Mouse (Mus musculus): Measurements from ENCODE around the gene Cnksr3. TPM values are rescaled to one million over a fixed set of nuclear protein-coding genes. Genes with fewer than 3 reads are reported as not detected.

Gene Cnksr3
- polyA plus RNA-seq, 1 experiment from 2014 or later: 9.5 TPM

GRCm38 (mm10) chr10:7158285-7159060 lies 53.6 kb downstream of the Cnksr3 start:
- Histone ChIP-seq H3K4me1 (peaks cover 16% of the 10 kb centered on the region), H3K36me3 (replicated peaks) (peaks cover 39% of the 10 kb centered on the region), H3K9me3 (no peaks in the 10 kb centered on the region), H3K27me3 (ENCODE audit: poor library complexity, severe bottlenecking) (no peaks in the 10 kb centered on the region), H3K27ac (no peak overlapping the region), H3K4me3 (no peak overlapping the region)
- DNase-seq (ENCODE audit: extremely low spot score, low spot score): no peak
- 89% methylated on average over 15 of the region's 15 CpGs for WGBS

DNA sequence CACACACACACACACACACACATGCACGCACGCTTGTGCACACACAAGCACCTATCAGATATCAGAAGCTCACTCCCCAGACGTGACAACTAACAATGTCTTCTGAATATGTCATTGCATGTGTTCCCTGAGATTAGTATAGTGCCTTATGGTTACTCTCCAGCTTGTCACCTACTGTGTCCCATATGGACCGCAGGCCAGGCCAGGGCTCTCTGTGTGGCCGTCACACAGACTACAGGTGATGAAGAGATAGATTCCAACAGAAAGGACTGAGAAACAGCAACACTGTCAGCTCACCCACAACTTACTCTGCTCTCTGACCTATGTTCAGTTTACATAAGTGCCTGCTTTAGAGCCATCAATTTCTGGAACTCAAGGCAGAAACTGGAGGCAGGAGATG lies 57.2 kb downstream of the Cnksr3 start:
- H3K27ac ChIP-seq: no peak overlapping the region
- peaks cover 40% of the 10 kb centered on the region for H3K36me3 ChIP-seq (replicated peaks)
- H3K27me3 ChIP-seq (ENCODE audit: poor library complexity, severe bottlenecking): no peaks in the 10 kb centered on the region
- DNase-seq (ENCODE audit: extremely low spot score, low spot score): no peak
- H3K4me1 ChIP-seq: peaks cover 7% of the 10 kb centered on the region; the same call in 1 of the 2 replicates
- WGBS: 94% methylated on average over 5 of the region's 5 CpGs
- H3K9me3 ChIP-seq: no peaks in the 10 kb centered on the region
- no peak overlapping the region for H3K4me3 ChIP-seq

- H3K4me1 ChIP-seq: no peaks in the 10 kb centered on the region
- H3K27ac ChIP-seq: no peak overlapping the region
- no peak overlapping the region for H3K4me3 ChIP-seq
- DNase-seq (ENCODE audit: extremely low spot score, low spot score): no peak
- WGBS: 94% methylated on average over 4 of the region's 4 CpGs
- H3K9me3 ChIP-seq: no peaks in the 10 kb centered on the region
- no peaks in the 10 kb centered on the region for H3K27me3 ChIP-seq (ENCODE audit: poor library complexity, severe bottlenecking)
- H3K36me3 ChIP-seq (replicated peaks): peaks cover 37% of the 10 kb centered on the region
Observed at GRCm38 (mm10) chr10:7152926-7153325, 59.1 kb downstream of the Cnksr3 start.

DNA sequence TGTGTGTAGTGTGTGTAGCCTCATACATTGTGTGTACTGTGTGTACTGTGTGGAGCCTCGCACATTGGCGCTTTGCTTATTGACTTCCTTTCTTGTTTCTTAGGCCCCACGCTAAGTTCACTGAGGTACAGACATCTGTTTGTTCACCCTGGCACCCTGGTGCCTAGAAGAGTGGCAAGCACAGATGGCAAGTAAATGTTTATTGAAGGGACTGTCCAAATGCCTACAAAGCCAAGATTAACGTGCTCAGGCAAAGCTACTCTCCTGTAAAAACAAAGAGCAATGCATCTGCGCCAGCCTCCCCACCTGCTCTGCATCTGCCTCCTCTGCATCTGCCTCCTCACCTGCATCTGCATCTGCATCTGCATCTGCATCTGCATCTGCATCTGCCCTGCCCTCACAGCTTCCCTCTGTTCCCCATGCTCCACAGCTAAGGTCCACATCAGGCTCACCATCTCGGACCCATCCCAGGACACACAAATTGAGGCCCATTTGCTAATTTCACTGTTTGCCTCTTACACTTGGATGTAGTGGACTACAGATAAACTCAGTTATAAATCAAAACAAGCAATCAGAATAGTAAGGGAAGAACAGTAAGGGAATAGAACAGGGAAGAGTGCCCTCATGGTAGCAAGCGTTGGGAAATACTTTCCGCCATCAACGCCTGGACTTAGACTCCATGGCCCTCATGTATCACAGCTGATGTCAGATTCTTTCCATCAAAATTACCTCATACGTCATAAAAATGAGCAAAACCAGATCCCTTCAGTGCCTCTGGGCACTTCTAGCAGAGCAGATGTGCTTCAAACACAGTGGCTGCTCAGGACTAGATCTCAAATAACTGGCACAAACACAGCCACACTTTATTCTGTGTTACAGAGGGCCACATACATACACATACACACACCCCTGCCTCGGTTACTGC lies 62.1 kb downstream of the Cnksr3 start:
- Histone ChIP-seq H3K27ac (no peak overlapping the region), H3K4me3 (no peak overlapping the region), H3K36me3 (replicated peaks) (peaks cover 36% of the 10 kb centered on the region), H3K9me3 (no peaks in the 10 kb centered on the region), H3K4me1 (no peaks in the 10 kb centered on the region), H3K27me3 (ENCODE audit: poor library complexity, severe bottlenecking) (no peaks in the 10 kb centered on the region)
- no peak for DNase-seq (ENCODE audit: extremely low spot score, low spot score)
- WGBS: 94% methylated on average over 11 of the region's 11 CpGs

- H3K27ac ChIP-seq: no peak overlapping the region
- H3K36me3 ChIP-seq (replicated peaks): peaks cover 21% of the 10 kb centered on the region
- 91% methylated on average over 5 of the region's 5 CpGs for WGBS
- H3K4me1 ChIP-seq: 0 out of 2 replicates have a peak, but pooled peaks cover 9% of the 10 kb centered on the region
- no peaks in the 10 kb centered on the region for H3K9me3 ChIP-seq
- DNase-seq (ENCODE audit: extremely low spot score, low spot score): no peak
- H3K4me3 ChIP-seq: no peak overlapping the region
- no peaks in the 10 kb centered on the region for H3K27me3 ChIP-seq (ENCODE audit: poor library complexity, severe bottlenecking)
Observed at GRCm38 (mm10) chr10:7145614-7146013, 66.4 kb downstream of the Cnksr3 start.

GRCm38 (mm10) chr10:7144081-7144783 lies 67.8 kb downstream of the Cnksr3 start:
- WGBS: 65% methylated on average over 13 of the region's 13 CpGs
- no peak for DNase-seq (ENCODE audit: extremely low spot score, low spot score)

DNA sequence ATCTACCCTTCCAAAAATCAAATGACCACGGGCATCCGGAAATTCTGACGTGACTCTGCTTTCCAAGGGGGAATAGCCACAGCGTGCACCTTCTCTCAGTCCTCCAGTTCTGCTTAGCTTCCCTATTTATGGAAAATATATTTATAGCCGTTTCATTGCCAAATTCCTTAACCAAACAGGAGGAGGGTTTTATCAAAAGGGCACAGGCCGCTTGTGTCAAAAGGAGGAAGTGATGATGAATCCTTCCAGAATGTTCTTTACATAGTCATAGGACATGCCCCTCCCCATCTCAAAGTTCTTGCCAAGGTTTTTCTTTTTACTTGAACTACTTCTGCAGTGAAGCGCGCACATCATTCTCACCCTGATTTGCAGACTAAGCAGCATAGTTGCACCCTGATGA lies 69.8 kb downstream of the Cnksr3 start:
- 0 out of 2 replicates have a peak, but pooled peaks cover 9% of the 10 kb centered on the region for H3K4me1 ChIP-seq
- DNase-seq (ENCODE audit: extremely low spot score, low spot score): no peak
- no peaks in the 10 kb centered on the region for H3K9me3 ChIP-seq
- H3K27ac ChIP-seq: no peak overlapping the region
- peaks cover 37% of the 10 kb centered on the region for H3K36me3 ChIP-seq (replicated peaks)
- no peak overlapping the region for H3K4me3 ChIP-seq
- WGBS: 96% methylated on average over 8 of the region's 8 CpGs
- no peaks in the 10 kb centered on the region for H3K27me3 ChIP-seq (ENCODE audit: poor library complexity, severe bottlenecking)

More at GRCm38 (mm10) chr10:7144081-7144783, 67.8 kb downstream of the Cnksr3 start:
- no peak overlapping the region for H3K4me3 ChIP-seq
- 0 out of 2 replicates have a peak, but pooled peaks cover 9% of the 10 kb centered on the region for H3K4me1 ChIP-seq
- H3K27me3 ChIP-seq (ENCODE audit: poor library complexity, severe bottlenecking): no peaks in the 10 kb centered on the region
- peaks cover 22% of the 10 kb centered on the region for H3K36me3 ChIP-seq (replicated peaks)
- no peaks in the 10 kb centered on the region for H3K9me3 ChIP-seq
- no peak overlapping the region for H3K27ac ChIP-seq

- 84% methylated on average over 6 of the region's 6 CpGs for WGBS
- DNase-seq (ENCODE audit: extremely low spot score, low spot score): no peak
- Histone ChIP-seq H3K9me3 (no peaks in the 10 kb centered on the region), H3K36me3 (replicated peaks) (peaks cover 29% of the 10 kb centered on the region), H3K27ac (no peak overlapping the region), H3K4me1 (0 out of 2 replicates have a peak, but pooled peaks cover 9% of the 10 kb centered on the region), H3K4me3 (no peak overlapping the region), H3K27me3 (ENCODE audit: poor library complexity, severe bottlenecking) (no peaks in the 10 kb centered on the region)
Observed at GRCm38 (mm10) chr10:7140282-7140681, 71.8 kb downstream of the Cnksr3 start.

GRCm38 (mm10) chr10:7138049-7138448 lies 74.0 kb downstream of the Cnksr3 start:
- 95% methylated on average over 12 of the region's 12 CpGs for WGBS

DNA sequence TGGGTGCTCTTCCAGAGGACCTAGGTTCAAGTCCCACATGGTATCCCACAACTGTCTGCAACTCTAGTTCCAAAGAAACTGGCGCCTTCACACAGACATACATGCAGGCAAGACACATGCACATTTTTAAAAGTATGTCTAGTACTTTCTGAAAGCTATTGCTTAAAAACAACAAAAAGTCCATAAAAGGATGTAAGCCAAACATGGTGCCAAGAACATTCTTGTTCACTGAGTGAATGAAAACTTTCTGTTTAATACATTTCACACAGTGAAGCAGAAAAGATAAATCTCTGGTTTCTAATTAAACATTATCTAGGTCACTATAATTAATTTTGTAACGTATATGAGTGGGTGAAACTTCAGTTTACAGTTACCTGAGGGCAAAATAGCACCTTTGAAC lies 76.3 kb downstream of the Cnksr3 start:
- no peaks in the 10 kb centered on the region for H3K9me3 ChIP-seq
- H3K27me3 ChIP-seq (ENCODE audit: poor library complexity, severe bottlenecking): no peaks in the 10 kb centered on the region
- DNase-seq (ENCODE audit: extremely low spot score, low spot score): no peak
- H3K27ac ChIP-seq: no peak overlapping the region
- no peak overlapping the region for H3K4me3 ChIP-seq
- peaks cover 58% of the 10 kb centered on the region for H3K36me3 ChIP-seq (replicated peaks)
- H3K4me1 ChIP-seq: no peaks in the 10 kb centered on the region
- 93% methylated on average over 2 of the region's 2 CpGs for WGBS

More at GRCm38 (mm10) chr10:7138049-7138448, 74.0 kb downstream of the Cnksr3 start:
- Histone ChIP-seq H3K27me3 (ENCODE audit: poor library complexity, severe bottlenecking) (no peaks in the 10 kb centered on the region), H3K36me3 (replicated peaks) (peaks cover 43% of the 10 kb centered on the region), H3K27ac (no peak overlapping the region), H3K4me1 (no peaks in the 10 kb centered on the region), H3K4me3 (no peak overlapping the region), H3K9me3 (no peaks in the 10 kb centered on the region)
- DNase-seq (ENCODE audit: extremely low spot score, low spot score): no peak

DNA sequence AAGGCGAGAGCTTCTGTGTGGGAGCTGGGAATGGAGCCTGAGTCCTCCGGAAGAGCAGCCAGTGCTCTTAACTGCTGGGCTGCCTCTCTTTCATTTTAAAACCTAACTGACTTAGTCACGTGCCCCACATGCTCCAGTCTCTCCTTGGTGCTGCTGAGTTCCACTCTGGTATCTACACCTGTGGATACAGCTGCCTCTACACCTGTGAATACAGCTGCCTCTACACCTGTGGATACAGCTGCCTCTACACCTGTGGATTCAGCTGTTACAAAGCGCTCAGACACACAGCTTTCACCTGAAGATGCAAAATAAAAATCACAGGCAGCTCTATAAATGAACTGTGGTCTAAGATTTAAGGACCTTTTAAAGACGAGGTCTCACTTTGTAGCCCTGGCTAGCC lies 79.0 kb downstream of the Cnksr3 start:
- Histone ChIP-seq H3K36me3 (replicated peaks) (peaks cover 71% of the 10 kb centered on the region), H3K9me3 (no peaks in the 10 kb centered on the region), H3K27me3 (ENCODE audit: poor library complexity, severe bottlenecking) (no peaks in the 10 kb centered on the region), H3K27ac (no peak overlapping the region), H3K4me3 (no peak overlapping the region), H3K4me1 (no peaks in the 10 kb centered on the region)
- WGBS: 94% methylated on average over 5 of the region's 5 CpGs
- no peak for DNase-seq (ENCODE audit: extremely low spot score, low spot score)

- no peaks in the 10 kb centered on the region for H3K27me3 ChIP-seq (ENCODE audit: poor library complexity, severe bottlenecking)
- WGBS: 95% methylated on average over 3 of the region's 3 CpGs
- H3K27ac ChIP-seq: no peak overlapping the region
- H3K4me3 ChIP-seq: no peak overlapping the region
- H3K4me1 ChIP-seq: no peaks in the 10 kb centered on the region
- H3K9me3 ChIP-seq: no peaks in the 10 kb centered on the region
- no peak for DNase-seq (ENCODE audit: extremely low spot score, low spot score)
- peaks cover 80% of the 10 kb centered on the region for H3K36me3 ChIP-seq (replicated peaks)
Observed at GRCm38 (mm10) chr10:7131441-7131840, 80.6 kb downstream of the Cnksr3 start.
